Mouse (Mus musculus) intestine, embryonic 14.5 days (tissue): ENCODE data around the gene Hdac1. TPM values are rescaled to one million over a fixed set of nuclear protein-coding genes. Genes with fewer than 3 reads are reported as not detected.

Experiments
- ATAC-seq: fragments of 200-750 bp; cut with Nextera tagmentation; replicated peaks from 2 replicates; pipeline ENCODE4 v1.8.0; 2017; ENCODE audit warnings: low read depth, moderate number of reproducible peaks, moderate TSS enrichment, moderate library complexity; ENCODE audit not compliant: low FRiP score, low TSS enrichment
- DNase-seq: peaks from one replicate; pipeline ENCODE4 v3.0.0-alpha.2; 2018; ENCODE audit warnings: low spot score
- H3K27ac ChIP-seq: fragments of 300-500 bp; sonication (generic); 2 replicates; pipeline ENCODE4 v1.5.1; 2014; ENCODE audit warnings: low read depth, mild to moderate bottlenecking, control low read depth
- H3K27me3 ChIP-seq: fragments of 300-500 bp; sonication (generic); replicated peaks from 2 replicates; pipeline ENCODE4 v1.6.1; 2014; ENCODE audit warnings: low read length, control low read depth; ENCODE audit not compliant: control insufficient read depth, insufficient read depth
- H3K36me3 ChIP-seq: fragments of 300-500 bp; sonication (generic); 2 replicates; pipeline ENCODE4 v1.6.1; 2014; ENCODE audit warnings: low read length, control low read depth; ENCODE audit not compliant: control insufficient read depth, insufficient read depth
- H3K4me1 ChIP-seq: fragments of 300-500 bp; sonication (generic); replicated peaks from 2 replicates; pipeline ENCODE4 v1.6.1; 2014; ENCODE audit warnings: low read length, control low read depth, mixed read lengths; ENCODE audit not compliant: control insufficient read depth, insufficient read depth
- H3K4me2 ChIP-seq: fragments of 300-500 bp; sonication (generic); 2 replicates; pipeline ENCODE4 v1.6.1; 2014; ENCODE audit warnings: low read length
- H3K4me3 ChIP-seq: fragments of 300-500 bp; sonication (generic); 2 replicates; pipeline ENCODE4 v1.5.1; 2014; ENCODE audit warnings: low read depth, low read length, control low read depth, mixed read lengths
- H3K9ac ChIP-seq: fragments of 300-500 bp; sonication (generic); 2 replicates; pipeline ENCODE4 v1.6.1; 2014; ENCODE audit warnings: mild to moderate bottlenecking, low read length
- H3K9me3 ChIP-seq: fragments of 300-500 bp; sonication (generic); 2 replicates; pipeline ENCODE4 v1.6.1; 2016; ENCODE audit warnings: low read length, control low read depth; ENCODE audit not compliant: control insufficient read depth
- WGBS: fragments of 180-500 bp; shearing (Covaris S2); extraction: QIAGEN DNeasy Blood & Tissue Kit; methylation state at CpG from one replicate; pipeline ENCODE4 v1.1.7; 2014; 5-methylcytosine and 5-hydroxymethylcytosine counted together
- microRNA-seq: library from miRNA; unstranded; fragments of <30 nt; microRNA quantifications from one replicate; pipeline ENCODE4, GENCODE M21; 2016
- polyA plus RNA-seq: library from polyadenylated mRNA; unstranded; fragments of >200 nt; fragmentation: Nextera tagmentation; extraction: Ambion mirVana; gene quantifications from 2 replicates; pipeline ENCODE4 v1.2.1, GENCODE M21; 2014

Gene Hdac1
- polyA plus RNA-seq, 1 experiment from 2014 or later = 212 TPM

DNA sequence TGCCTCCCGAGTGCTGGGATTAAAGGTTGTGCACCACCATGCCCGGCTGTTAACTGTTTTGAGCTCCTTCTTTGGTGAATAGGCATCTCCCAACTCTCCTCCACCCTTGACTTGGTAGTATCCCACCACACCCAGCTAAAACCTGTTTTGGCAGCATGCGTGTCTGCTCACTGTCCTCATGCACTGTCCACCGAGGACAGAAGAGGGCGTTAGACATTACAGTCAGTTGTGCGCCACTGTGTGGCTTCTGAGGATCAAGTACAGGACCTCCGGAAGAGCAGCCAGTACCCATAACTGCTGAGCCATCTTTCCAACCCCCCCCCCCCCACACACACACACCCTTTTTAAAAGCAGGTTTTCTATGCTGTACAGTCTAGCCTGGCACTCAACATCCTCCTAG is 47.8 kb downstream of the Hdac1 start:
- H3K36me3 ChIP-seq = no peaks in the 10 kb centered on the region
- ATAC-seq (no peak), DNase-seq (no peak)
- no peak overlapping the region for H3K9ac ChIP-seq
- H3K4me1 ChIP-seq = peaks cover 14% of the 10 kb centered on the region
- no peak overlapping the region for H3K4me3 ChIP-seq
- no peaks in the 10 kb centered on the region for H3K9me3 ChIP-seq
- H3K27me3 ChIP-seq = peaks cover 24% of the 10 kb centered on the region
- H3K4me2 ChIP-seq = no peak overlapping the region
- no peak overlapping the region for H3K27ac ChIP-seq
- WGBS = 71% methylated on average over 6 of the region's 7 CpGs

DNA sequence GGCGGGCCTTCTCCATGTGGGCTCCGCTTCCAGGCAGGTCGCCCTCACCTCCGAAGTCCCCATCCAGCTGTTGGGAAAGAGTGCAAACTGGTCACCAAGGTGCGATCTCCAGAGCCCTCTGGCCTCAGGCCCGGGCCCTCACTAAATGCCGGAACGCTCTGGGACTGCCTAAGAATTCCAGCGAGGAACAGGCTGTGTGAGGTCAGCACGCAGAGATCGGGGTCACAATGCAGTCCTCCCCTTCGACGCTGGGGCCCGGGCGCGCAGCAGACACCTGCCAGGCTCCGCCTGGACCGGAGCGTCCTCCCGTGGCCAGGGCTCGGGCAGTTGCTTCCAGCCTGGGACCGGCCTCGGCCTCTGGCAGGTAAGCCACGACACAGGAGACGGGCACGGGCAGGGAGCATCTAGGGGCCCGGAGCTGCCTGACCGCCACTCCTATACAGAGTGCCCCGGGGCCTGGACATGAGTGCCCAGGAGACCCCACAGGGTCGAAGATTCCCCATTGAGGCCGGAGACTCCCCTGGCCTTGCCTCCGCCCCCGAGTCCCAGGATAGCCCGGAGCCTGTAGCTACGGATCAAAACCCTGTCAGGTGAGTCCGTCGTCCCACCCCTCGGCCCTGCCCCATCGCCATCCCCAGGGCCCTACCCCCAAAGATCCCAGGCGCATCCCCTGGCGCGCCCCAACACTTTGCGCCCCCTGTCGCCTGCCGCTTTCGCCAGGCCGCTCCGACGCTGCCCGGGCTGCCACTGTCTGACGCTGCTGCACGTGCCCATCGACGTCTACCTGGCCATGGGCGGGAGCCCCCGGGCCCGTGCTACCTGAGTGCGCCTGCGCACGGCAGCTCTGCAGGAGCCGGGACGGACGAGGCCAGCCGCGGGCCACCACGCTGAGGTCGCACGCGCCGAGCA is 51.3 kb downstream of the Hdac1 start, which contains the start of the genes Tssk3 and Fam229a:
Tssk3 (minus strand) TSS at position 51 of the 909 bp plus-strand sequence.
Fam229a (plus strand) TSS at position 219 of the 909 bp plus-strand sequence.
- WGBS = 5% methylated on average over 70 of the region's 70 CpGs
- H3K27me3 ChIP-seq = peaks cover 24% of the 10 kb centered on the region
- H3K27ac ChIP-seq = no peak within 1 kb of the TSS
- H3K4me3 ChIP-seq = peak within 1 kb of the TSS; percentile 22
- peaks cover 31% of the 10 kb centered on the region for H3K36me3 ChIP-seq
- ATAC-seq = peak; percentile 56
- H3K9me3 ChIP-seq = no peaks in the 10 kb centered on the region
- peak within 1 kb of the TSS; percentile 54 for H3K4me2 ChIP-seq
- peak; percentile 63 for DNase-seq
- H3K4me1 ChIP-seq = peaks cover 8% of the 10 kb centered on the region
- H3K9ac ChIP-seq = 0 out of 2 replicates have a peak within 1 kb of the TSS, but pooled peaks have one; percentile 6

DNA sequence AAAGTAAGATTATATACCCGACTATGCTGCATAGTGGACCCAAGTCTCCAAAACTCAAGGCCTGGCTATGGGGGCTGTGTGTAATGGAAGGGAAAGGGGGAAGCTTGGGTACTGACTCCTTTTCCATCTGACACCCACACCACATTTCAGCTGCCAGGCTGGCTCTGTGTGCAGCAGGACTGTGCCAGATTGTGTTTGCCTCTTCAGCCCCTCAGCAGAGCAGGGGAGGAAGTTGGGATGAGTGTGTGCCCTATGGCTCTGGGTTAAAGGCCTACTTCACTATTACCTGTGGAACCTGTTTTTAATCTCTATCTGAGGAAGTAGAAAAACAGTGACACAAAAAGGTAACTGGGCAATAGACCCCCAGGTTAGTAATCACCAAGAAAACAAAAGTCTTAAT is 61.4 kb downstream of the Hdac1 start:
- Histone ChIP-seq H3K4me3 (no peak overlapping the region), H3K4me2 (no peak overlapping the region), H3K36me3 (peaks cover 61% of the 10 kb centered on the region), H3K9ac (no peak overlapping the region), H3K27me3 (no peaks in the 10 kb centered on the region), H3K9me3 (no peaks in the 10 kb centered on the region), H3K4me1 (no peaks in the 10 kb centered on the region), H3K27ac (no peak overlapping the region)
- ATAC-seq = no peak
- WGBS = 78% methylated on average over 1 of the region's 1 CpGs
- no peak for DNase-seq

DNA sequence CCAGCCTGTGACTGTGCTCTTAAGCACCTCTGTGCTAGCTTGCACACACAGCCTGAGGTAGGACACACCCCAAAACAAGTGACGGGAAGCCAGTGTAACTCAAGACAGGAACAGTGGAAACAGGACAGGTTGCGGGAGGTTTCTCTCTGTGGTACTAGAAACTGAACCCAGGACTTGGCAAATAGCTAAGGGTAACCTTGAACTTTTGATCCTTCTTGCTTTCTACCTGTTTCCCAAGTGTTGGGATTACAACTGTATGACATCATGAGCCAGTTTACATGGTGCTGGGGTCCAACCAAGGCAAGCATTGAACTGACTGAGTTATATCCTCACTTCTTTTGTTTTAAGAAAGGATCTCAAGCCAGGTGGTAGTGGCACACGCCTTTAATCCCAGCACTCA is 62.6 kb downstream of the Hdac1 start:
- Histone ChIP-seq H3K9me3 (no peaks in the 10 kb centered on the region), H3K27ac (no peak overlapping the region), H3K4me1 (no peaks in the 10 kb centered on the region), H3K9ac (no peak overlapping the region), H3K4me3 (no peak overlapping the region), H3K4me2 (no peak overlapping the region), H3K27me3 (no peaks in the 10 kb centered on the region), H3K36me3 (peaks cover 59% of the 10 kb centered on the region)
- 90% methylated on average over 3 of the region's 3 CpGs for WGBS
- no peak for DNase-seq
- ATAC-seq = no peak

DNA sequence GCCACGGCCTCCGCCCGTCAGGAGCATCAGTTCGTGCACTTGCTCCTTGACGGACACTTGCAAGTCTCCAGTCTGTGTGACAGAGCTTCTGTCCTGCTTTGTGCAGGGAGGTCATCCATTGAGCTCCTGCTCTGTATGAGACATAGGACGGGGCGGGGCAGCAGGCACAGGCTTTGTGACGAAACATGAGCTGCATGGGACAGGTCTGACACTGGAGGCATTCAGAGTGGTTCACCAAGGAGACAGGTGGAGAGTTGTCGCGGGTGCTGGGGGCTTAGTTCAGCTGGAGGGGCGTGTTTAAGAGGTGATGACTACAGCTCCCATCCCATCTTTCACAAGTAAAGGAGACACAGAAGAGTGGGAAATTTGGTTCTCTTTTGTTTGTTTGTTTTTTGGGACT is 66.5 kb downstream of the Hdac1 start:
- H3K36me3 ChIP-seq = peaks cover 74% of the 10 kb centered on the region
- no peak overlapping the region for H3K4me2 ChIP-seq
- H3K27me3 ChIP-seq = no peaks in the 10 kb centered on the region
- WGBS = 91% methylated on average over 11 of the region's 11 CpGs
- no peak for ATAC-seq
- no peaks in the 10 kb centered on the region for H3K9me3 ChIP-seq
- no peak for DNase-seq
- no peak overlapping the region for H3K27ac ChIP-seq
- no peak overlapping the region for H3K4me3 ChIP-seq
- no peak overlapping the region for H3K9ac ChIP-seq
- H3K4me1 ChIP-seq = no peaks in the 10 kb centered on the region

Small RNAs within 50 kb of the gene (microRNA-seq; reads per million reads assigned to microRNA genes)
- gene Mir8119 = not detected

Other genes with a start within 250 kb of the Hdac1 start
- 333 and 352 TPM in 2 replicates for gene Rbbp4, start 207.3 kb downstream of the Hdac1 start, polyA plus RNA-seq
- 46.9 and 51.3 TPM in 2 replicates for gene Zbtb8os, start 207.0 kb downstream of the Hdac1 start, polyA plus RNA-seq
- 7.6 and 11.1 TPM in 2 replicates for gene Zbtb8a, start 164.6 kb downstream of the Hdac1 start, polyA plus RNA-seq
- 1.7 TPM in 2 replicates for gene Zbtb8b, start 101.9 kb downstream of the Hdac1 start, polyA plus RNA-seq
- 21.8 and 24.6 TPM in 2 replicates for gene Bsdc1, start 81.1 kb downstream of the Hdac1 start, polyA plus RNA-seq
- not detected in 2 replicates for gene Tssk3, start 51.7 kb downstream of the Hdac1 start, polyA plus RNA-seq
- 0.47 TPM in 1 of 2 replicates, not detected in the other for gene Fam229a, start 51.5 kb downstream of the Hdac1 start, polyA plus RNA-seq
- 595 and 619 TPM in 2 replicates for gene Marcksl1, start 29.1 kb downstream of the Hdac1 start, polyA plus RNA-seq
- 7.9 and 8.1 TPM in 2 replicates for gene Lck, start 30.9 kb upstream of the Hdac1 start, polyA plus RNA-seq
- gene Fam167b, start 35.8 kb upstream of the Hdac1 start, polyA plus RNA-seq = 1.5 and 1.8 TPM in 2 replicates
- gene Eif3i, start 57.9 kb upstream of the Hdac1 start, polyA plus RNA-seq = 349 and 356 TPM in 2 replicates
- 197 and 212 TPM in 2 replicates for gene Tmem234, start 58.0 kb upstream of the Hdac1 start, polyA plus RNA-seq
- gene Dcdc2b, start 71.5 kb upstream of the Hdac1 start, polyA plus RNA-seq = 2.6 and 3.7 TPM in 2 replicates
- gene Iqcc, start 76.4 kb upstream of the Hdac1 start, polyA plus RNA-seq = 26.2 and 26.4 TPM in 2 replicates
- gene Ccdc28b, start 81.2 kb upstream of the Hdac1 start, polyA plus RNA-seq = 43.1 and 45.5 TPM in 2 replicates
- gene Txlna, start 98.4 kb upstream of the Hdac1 start, polyA plus RNA-seq = 81.7 and 92.8 TPM in 2 replicates
- 13.3 and 13.4 TPM in 2 replicates for gene Kpna6, start 130.1 kb upstream of the Hdac1 start, polyA plus RNA-seq
- gene Tmem39b, start 154.1 kb upstream of the Hdac1 start, polyA plus RNA-seq = 26.6 and 28.9 TPM in 2 replicates
- gene Khdrbs1, start 199.6 kb upstream of the Hdac1 start, polyA plus RNA-seq = 96.5 and 106 TPM in 2 replicates